Mouse (Mus musculus): ENCODE results near the gene 4930503B20Rik.

4930503B20Rik gene

GRCm38 (mm10) chr3:146596864-146597263 is 54.3 kb downstream of the 4930503B20Rik start:
- DNase-seq: no peak

GRCm38 (mm10) chr3:146596387-146596786 is 54.7 kb downstream of the 4930503B20Rik start:
- no peak for DNase-seq

DNA sequence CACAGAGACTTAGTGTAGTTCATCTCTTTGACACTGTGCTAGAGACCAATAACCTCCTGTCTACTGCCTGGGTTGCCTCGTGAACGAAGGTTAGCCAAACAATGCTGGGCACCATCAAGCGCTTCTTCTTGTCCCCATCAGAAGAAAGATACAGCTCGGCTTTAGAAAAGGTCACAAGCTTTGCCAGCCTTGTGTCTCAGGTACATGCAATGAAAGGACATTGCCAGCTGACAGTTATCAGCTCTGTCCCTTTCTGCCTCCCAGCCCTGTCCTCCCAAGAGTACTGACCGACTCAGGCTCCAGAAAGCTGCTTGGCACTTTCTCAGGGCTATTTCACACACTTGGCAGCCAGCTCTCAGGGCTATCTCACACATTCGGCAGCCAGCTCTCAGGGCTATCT is 55.7 kb downstream of the 4930503B20Rik start:
- no peak for DNase-seq

Measured in cerebellum, adult 11 months (tissue).